Mouse (Mus musculus): ENCODE measurements at regions not wholly inside any gene's neighbourhood (a gene's known extent, or its start where the extent isn't known, plus 50 kb on each side); places are given as distances from the start of the nearest gene placed in this dataset.

DNA sequence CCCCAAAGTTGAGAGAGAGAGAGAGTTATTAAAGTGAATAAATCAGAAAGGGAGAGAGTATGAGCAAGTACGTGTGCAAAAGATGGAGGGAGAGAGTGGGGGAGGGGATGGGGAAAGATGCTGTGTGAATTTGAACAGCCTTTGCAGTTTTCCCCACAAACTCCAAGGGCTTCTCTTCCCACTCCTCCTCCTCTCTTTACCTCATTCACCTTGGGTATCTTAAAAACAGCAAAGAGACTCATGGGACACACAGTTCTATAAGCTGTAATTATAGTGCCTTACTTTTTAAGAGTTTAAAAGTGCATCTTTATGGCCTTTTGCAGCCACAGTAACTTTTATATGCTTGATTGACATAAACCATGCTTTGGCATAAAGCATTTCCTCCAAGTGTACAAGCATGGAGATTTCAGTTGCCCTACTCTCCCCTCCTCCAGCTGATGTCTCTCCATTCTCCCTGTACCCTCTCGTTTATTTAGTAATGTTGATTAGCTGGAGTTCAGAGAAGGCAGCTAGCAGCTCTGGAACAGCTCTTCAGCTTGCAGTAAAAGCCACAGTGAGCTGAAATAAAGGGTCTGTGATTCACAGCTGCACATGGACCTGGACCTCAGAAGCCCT, 156.7 kb downstream of the Tbx18 start:
- 34% methylated on average over 2 of the region's 2 CpGs for WGBS

GRCm38 (mm10) chr9:87563244-87563643, 167.8 kb downstream of the Tbx18 start:
- H3K4me2 ChIP-seq (ENCODE audit: low read length) = no peak overlapping the region
- H3K27me3 ChIP-seq (replicated peaks; ENCODE audit: control insufficient read depth, insufficient read depth, low read length) = no peaks in the 10 kb centered on the region
- H3K9me3 ChIP-seq (replicated peaks; ENCODE audit: control insufficient read depth, low read length) = no peaks in the 10 kb centered on the region
- WGBS = 77% methylated on average over 3 of the region's 3 CpGs
- ATAC-seq (no peak), DNase-seq (ENCODE audit: low spot score) (no peak)
- no peak overlapping the region for H3K27ac ChIP-seq (ENCODE audit: low read depth, low read length)
- H3K36me3 ChIP-seq (ENCODE audit: control insufficient read depth, insufficient read depth, low read length) = no peaks in the 10 kb centered on the region
- H3K4me3 ChIP-seq (ENCODE audit: low read depth, low read length) = no peak overlapping the region
- no peak overlapping the region for H3K9ac ChIP-seq (ENCODE audit: low read length)
- H3K4me1 ChIP-seq (ENCODE audit: control insufficient read depth, insufficient read depth, low read length) = no peaks in the 10 kb centered on the region

More for the DNA sequence above, 156.7 kb downstream of the Tbx18 start:
- DNase-seq (ENCODE audit: low spot score) (no peak), ATAC-seq (no peak)
- Histone ChIP-seq H3K4me3 (ENCODE audit: low read depth, low read length) (no peak overlapping the region), H3K9ac (ENCODE audit: low read length) (no peak overlapping the region), H3K4me1 (ENCODE audit: control insufficient read depth, insufficient read depth, low read length) (no peaks in the 10 kb centered on the region), H3K4me2 (ENCODE audit: low read length) (no peak overlapping the region), H3K27ac (ENCODE audit: low read depth, low read length) (no peak overlapping the region), H3K27me3 (replicated peaks; ENCODE audit: control insufficient read depth, insufficient read depth, low read length) (no peaks in the 10 kb centered on the region), H3K36me3 (ENCODE audit: control insufficient read depth, insufficient read depth, low read length) (no peaks in the 10 kb centered on the region), H3K9me3 (replicated peaks; ENCODE audit: control insufficient read depth, low read length) (no peaks in the 10 kb centered on the region)

- Histone ChIP-seq H3K27ac (ENCODE audit: low read depth, low read length) (no peak overlapping the region), H3K4me2 (ENCODE audit: low read length) (no peak overlapping the region), H3K9me3 (replicated peaks; ENCODE audit: control insufficient read depth, low read length) (no peaks in the 10 kb centered on the region), H3K4me1 (ENCODE audit: control insufficient read depth, insufficient read depth, low read length) (no peaks in the 10 kb centered on the region), H3K9ac (ENCODE audit: low read length) (no peak overlapping the region), H3K27me3 (replicated peaks; ENCODE audit: control insufficient read depth, insufficient read depth, low read length) (no peaks in the 10 kb centered on the region), H3K36me3 (ENCODE audit: control insufficient read depth, insufficient read depth, low read length) (no peaks in the 10 kb centered on the region), H3K4me3 (ENCODE audit: low read depth, low read length) (no peak overlapping the region)
- ATAC-seq (no peak), DNase-seq (ENCODE audit: low spot score) (no peak)
- 83% methylated on average over 6 of the region's 6 CpGs for WGBS
Observed at GRCm38 (mm10) chr9:87562796-87563195, 168.3 kb downstream of the Tbx18 start.

GRCm38 (mm10) chr9:87557841-87558240, 173.2 kb downstream of the Tbx18 start:
- H3K4me3 ChIP-seq (ENCODE audit: low read depth, low read length) = no peak overlapping the region
- H3K4me1 ChIP-seq (ENCODE audit: control insufficient read depth, insufficient read depth, low read length) = 0 out of 2 replicates have a peak, but pooled peaks cover 2% of the 10 kb centered on the region
- ATAC-seq (no peak), DNase-seq (ENCODE audit: low spot score) (no peak)
- H3K27me3 ChIP-seq (replicated peaks; ENCODE audit: control insufficient read depth, insufficient read depth, low read length) = no peaks in the 10 kb centered on the region
- no peak overlapping the region for H3K9ac ChIP-seq (ENCODE audit: low read length)
- 91% methylated on average over 12 of the region's 12 CpGs for WGBS
- no peak overlapping the region for H3K27ac ChIP-seq (ENCODE audit: low read depth, low read length)
- H3K36me3 ChIP-seq (ENCODE audit: control insufficient read depth, insufficient read depth, low read length) = no peaks in the 10 kb centered on the region
- no peak overlapping the region for H3K4me2 ChIP-seq (ENCODE audit: low read length)
- no peaks in the 10 kb centered on the region for H3K9me3 ChIP-seq (replicated peaks; ENCODE audit: control insufficient read depth, low read length)

- Histone ChIP-seq H3K9me3 (replicated peaks; ENCODE audit: control insufficient read depth, low read length) (no peaks in the 10 kb centered on the region), H3K36me3 (ENCODE audit: control insufficient read depth, insufficient read depth, low read length) (no peaks in the 10 kb centered on the region), H3K27me3 (replicated peaks; ENCODE audit: control insufficient read depth, insufficient read depth, low read length) (no peaks in the 10 kb centered on the region), H3K27ac (ENCODE audit: low read depth, low read length) (no peak overlapping the region), H3K9ac (ENCODE audit: low read length) (no peak overlapping the region), H3K4me2 (ENCODE audit: low read length) (no peak overlapping the region), H3K4me1 (ENCODE audit: control insufficient read depth, insufficient read depth, low read length) (0 out of 2 replicates have a peak, but pooled peaks cover 2% of the 10 kb centered on the region), H3K4me3 (ENCODE audit: low read depth, low read length) (no peak overlapping the region)
- 18% methylated on average over 8 of the region's 8 CpGs for WGBS
- ATAC-seq (no peak), DNase-seq (ENCODE audit: low spot score) (no peak)
Observed at GRCm38 (mm10) chr9:87556953-87557394, 174.1 kb downstream of the Tbx18 start.

- H3K27me3 ChIP-seq (replicated peaks; ENCODE audit: control insufficient read depth, insufficient read depth, low read length) = no peaks in the 10 kb centered on the region
- H3K9ac ChIP-seq (ENCODE audit: low read length) = no peak overlapping the region
- no peak for DNase-seq (ENCODE audit: low spot score)
Observed at GRCm38 (mm10) chr9:87556552-87556951, 174.5 kb downstream of the Tbx18 start.

DNA sequence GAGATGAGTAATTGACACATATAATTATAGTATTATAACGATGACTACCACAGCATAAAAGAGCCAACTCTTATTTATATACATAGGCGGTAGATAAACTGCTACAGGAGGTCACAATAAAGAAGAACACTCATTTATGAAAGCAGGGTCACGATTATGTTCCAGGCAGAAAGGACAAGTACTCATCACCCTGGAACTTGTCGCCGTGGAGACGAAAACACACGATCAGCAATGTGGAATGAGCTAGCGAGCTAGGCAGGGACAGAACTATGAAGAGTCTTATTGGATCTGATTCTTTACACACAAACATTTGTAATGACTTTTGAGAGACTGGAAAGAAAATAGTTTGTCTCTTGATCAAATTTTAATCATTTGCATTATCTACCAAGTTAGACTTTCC, 197.9 kb downstream of the Tbx18 start:
- no peak overlapping the region for H3K27ac ChIP-seq (ENCODE audit: low read depth, low read length)
- H3K4me2 ChIP-seq (ENCODE audit: low read length) = no peak overlapping the region
- H3K9me3 ChIP-seq (replicated peaks; ENCODE audit: control insufficient read depth, low read length) = no peaks in the 10 kb centered on the region
- 63% methylated on average over 8 of the region's 8 CpGs for WGBS
- H3K4me3 ChIP-seq (ENCODE audit: low read depth, low read length) = no peak overlapping the region
- no peaks in the 10 kb centered on the region for H3K4me1 ChIP-seq (ENCODE audit: control insufficient read depth, insufficient read depth, low read length)
- H3K27me3 ChIP-seq (replicated peaks; ENCODE audit: control insufficient read depth, insufficient read depth, low read length) = no peaks in the 10 kb centered on the region
- no peak for DNase-seq (ENCODE audit: low spot score)
- H3K36me3 ChIP-seq (ENCODE audit: control insufficient read depth, insufficient read depth, low read length) = no peaks in the 10 kb centered on the region
- no peak for ATAC-seq
- no peak overlapping the region for H3K9ac ChIP-seq (ENCODE audit: low read length)

More at GRCm38 (mm10) chr9:87556552-87556951, 174.5 kb downstream of the Tbx18 start:
- H3K9me3 ChIP-seq (replicated peaks; ENCODE audit: control insufficient read depth, low read length) = no peaks in the 10 kb centered on the region
- H3K36me3 ChIP-seq (ENCODE audit: control insufficient read depth, insufficient read depth, low read length) = no peaks in the 10 kb centered on the region
- H3K4me3 ChIP-seq (ENCODE audit: low read depth, low read length) = no peak overlapping the region
- H3K27ac ChIP-seq (ENCODE audit: low read depth, low read length) = no peak overlapping the region
- no peak overlapping the region for H3K4me2 ChIP-seq (ENCODE audit: low read length)
- WGBS = 11% methylated on average over 7 of the region's 7 CpGs
- ATAC-seq = no peak
- H3K4me1 ChIP-seq (ENCODE audit: control insufficient read depth, insufficient read depth, low read length) = 0 out of 2 replicates have a peak, but pooled peaks cover 2% of the 10 kb centered on the region

GRCm38 (mm10) chr9:87529908-87530307, 201.2 kb downstream of the Tbx18 start:
- DNase-seq (ENCODE audit: low spot score) (no peak), ATAC-seq (no peak)
- Histone ChIP-seq H3K4me2 (ENCODE audit: low read length) (no peak overlapping the region), H3K27ac (ENCODE audit: low read depth, low read length) (no peak overlapping the region), H3K4me3 (ENCODE audit: low read depth, low read length) (no peak overlapping the region), H3K9ac (ENCODE audit: low read length) (no peak overlapping the region), H3K9me3 (replicated peaks; ENCODE audit: control insufficient read depth, low read length) (no peaks in the 10 kb centered on the region), H3K4me1 (ENCODE audit: control insufficient read depth, insufficient read depth, low read length) (no peaks in the 10 kb centered on the region), H3K36me3 (ENCODE audit: control insufficient read depth, insufficient read depth, low read length) (no peaks in the 10 kb centered on the region), H3K27me3 (replicated peaks; ENCODE audit: control insufficient read depth, insufficient read depth, low read length) (no peaks in the 10 kb centered on the region)
- 90% methylated on average over 2 of the region's 2 CpGs for WGBS

GRCm38 (mm10) chr9:87524890-87525684, 206.0 kb downstream of the Tbx18 start:
- no peak for DNase-seq (ENCODE audit: low spot score)
- H3K36me3 ChIP-seq (ENCODE audit: control insufficient read depth, insufficient read depth, low read length) = no peaks in the 10 kb centered on the region
- no peak overlapping the region for H3K9ac ChIP-seq (ENCODE audit: low read length)
- H3K27ac ChIP-seq (ENCODE audit: low read depth, low read length) = no peak overlapping the region
- H3K9me3 ChIP-seq (replicated peaks; ENCODE audit: control insufficient read depth, low read length) = no peaks in the 10 kb centered on the region
- no peaks in the 10 kb centered on the region for H3K27me3 ChIP-seq (replicated peaks; ENCODE audit: control insufficient read depth, insufficient read depth, low read length)
- no peak for ATAC-seq
- WGBS = 80% methylated on average over 5 of the region's 5 CpGs
- H3K4me3 ChIP-seq (ENCODE audit: low read depth, low read length) = no peak overlapping the region
- no peak overlapping the region for H3K4me2 ChIP-seq (ENCODE audit: low read length)
- no peaks in the 10 kb centered on the region for H3K4me1 ChIP-seq (ENCODE audit: control insufficient read depth, insufficient read depth, low read length)

All from forebrain, embryonic 14.5 days (tissue).